Mouse (Mus musculus): Measurements from ENCODE around the gene Muc20. TPM values are rescaled to one million over a fixed set of nuclear protein-coding genes. Genes with fewer than 3 reads are reported as not detected.

Muc20 gene
- polyA plus RNA-seq, 1 experiment from 2014 or later, result not detected

GRCm38 (mm10) chr16:32805151-32805550 is 7.9 kb upstream of the Muc20 start:
- WGBS, result 86% methylated on average over 7 of the region's 7 CpGs
- Histone ChIP-seq H3K9me3 (ENCODE audit: control insufficient read depth, low read length) (no peaks in the 10 kb centered on the region), H3K4me3 (ENCODE audit: low read length) (no peak overlapping the region), H3K27me3 (replicated peaks; ENCODE audit: control insufficient read depth, insufficient read depth, low read length) (no peaks in the 10 kb centered on the region), H3K27ac (ENCODE audit: low read depth, low read length) (no peak overlapping the region), H3K9ac (ENCODE audit: low read depth, low read length) (no peak overlapping the region), H3K4me1 (ENCODE audit: control insufficient read depth, insufficient read depth, low read depth, low read length) (peaks cover 5% of the 10 kb centered on the region), H3K36me3 (ENCODE audit: control insufficient read depth, insufficient read depth, low read length) (no peaks in the 10 kb centered on the region), H3K4me2 (ENCODE audit: low read length) (no peak overlapping the region)
- ATAC-seq, result no peak

GRCm38 (mm10) chr16:32803901-32804300 is 6.7 kb upstream of the Muc20 start:
- no peaks in the 10 kb centered on the region for H3K36me3 ChIP-seq (ENCODE audit: control insufficient read depth, insufficient read depth, low read length)
- H3K9me3 ChIP-seq (ENCODE audit: control insufficient read depth, low read length), result no peaks in the 10 kb centered on the region
- no peak for ATAC-seq
- H3K9ac ChIP-seq (ENCODE audit: low read depth, low read length), result no peak overlapping the region
- WGBS, result 63% methylated on average over 5 of the region's 5 CpGs
- no peak overlapping the region for H3K4me2 ChIP-seq (ENCODE audit: low read length)
- H3K4me1 ChIP-seq (ENCODE audit: control insufficient read depth, insufficient read depth, low read depth, low read length), result peaks cover 5% of the 10 kb centered on the region
- no peak overlapping the region for H3K27ac ChIP-seq (ENCODE audit: low read depth, low read length)
- no peaks in the 10 kb centered on the region for H3K27me3 ChIP-seq (replicated peaks; ENCODE audit: control insufficient read depth, insufficient read depth, low read length)
- no peak overlapping the region for H3K4me3 ChIP-seq (ENCODE audit: low read length)

GRCm38 (mm10) chr16:32803252-32803853 is 6.1 kb upstream of the Muc20 start:
- WGBS, result 42% methylated on average over 6 of the region's 6 CpGs
- Histone ChIP-seq H3K4me3 (ENCODE audit: low read length) (no peak overlapping the region), H3K27me3 (replicated peaks; ENCODE audit: control insufficient read depth, insufficient read depth, low read length) (no peaks in the 10 kb centered on the region), H3K36me3 (ENCODE audit: control insufficient read depth, insufficient read depth, low read length) (no peaks in the 10 kb centered on the region), H3K27ac (ENCODE audit: low read depth, low read length) (0 out of 2 replicates have a peak overlapping the region, but pooled peaks have one; percentile 20), H3K4me1 (ENCODE audit: control insufficient read depth, insufficient read depth, low read depth, low read length) (peaks cover 5% of the 10 kb centered on the region), H3K9me3 (ENCODE audit: control insufficient read depth, low read length) (no peaks in the 10 kb centered on the region), H3K9ac (ENCODE audit: low read depth, low read length) (no peak overlapping the region), H3K4me2 (ENCODE audit: low read length) (no peak overlapping the region)
- peak; percentile 91 for ATAC-seq

- Histone ChIP-seq H3K9me3 (ENCODE audit: control insufficient read depth, low read length) (no peaks in the 10 kb centered on the region), H3K4me2 (ENCODE audit: low read length) (no peak overlapping the region), H3K4me3 (ENCODE audit: low read length) (no peak overlapping the region), H3K36me3 (ENCODE audit: control insufficient read depth, insufficient read depth, low read length) (no peaks in the 10 kb centered on the region), H3K27ac (ENCODE audit: low read depth, low read length) (no peak overlapping the region), H3K4me1 (ENCODE audit: control insufficient read depth, insufficient read depth, low read depth, low read length) (no peaks in the 10 kb centered on the region), H3K9ac (ENCODE audit: low read depth, low read length) (no peak overlapping the region), H3K27me3 (replicated peaks; ENCODE audit: control insufficient read depth, insufficient read depth, low read length) (no peaks in the 10 kb centered on the region)
- WGBS, result 63% methylated on average over 14 of the region's 14 CpGs
- ATAC-seq, result no peak
These were observed 384 bp downstream of the Muc20 start for GRCm38 (mm10) chr16:32796676-32797425.

GRCm38 (mm10) chr16:32795177-32795576 is 2.1 kb downstream of the Muc20 start:
- H3K4me1 ChIP-seq (ENCODE audit: control insufficient read depth, insufficient read depth, low read depth, low read length), result no peaks in the 10 kb centered on the region
- no peak overlapping the region for H3K9ac ChIP-seq (ENCODE audit: low read depth, low read length)
- no peak overlapping the region for H3K27ac ChIP-seq (ENCODE audit: low read depth, low read length)
- no peaks in the 10 kb centered on the region for H3K36me3 ChIP-seq (ENCODE audit: control insufficient read depth, insufficient read depth, low read length)
- no peak overlapping the region for H3K4me2 ChIP-seq (ENCODE audit: low read length)
- WGBS, result 88% methylated on average over 1 of the region's 1 CpGs
- no peaks in the 10 kb centered on the region for H3K27me3 ChIP-seq (replicated peaks; ENCODE audit: control insufficient read depth, insufficient read depth, low read length)
- ATAC-seq, result no peak
- H3K9me3 ChIP-seq (ENCODE audit: control insufficient read depth, low read length), result no peaks in the 10 kb centered on the region
- no peak overlapping the region for H3K4me3 ChIP-seq (ENCODE audit: low read length)

GRCm38 (mm10) chr16:32790056-32790455 is 7.2 kb downstream of the Muc20 start:
- Histone ChIP-seq H3K27ac (ENCODE audit: low read depth, low read length) (no peak overlapping the region), H3K27me3 (replicated peaks; ENCODE audit: control insufficient read depth, insufficient read depth, low read length) (no peaks in the 10 kb centered on the region), H3K36me3 (ENCODE audit: control insufficient read depth, insufficient read depth, low read length) (no peaks in the 10 kb centered on the region), H3K9ac (ENCODE audit: low read depth, low read length) (no peak overlapping the region), H3K4me3 (ENCODE audit: low read length) (no peak overlapping the region), H3K4me2 (ENCODE audit: low read length) (no peak overlapping the region), H3K4me1 (ENCODE audit: control insufficient read depth, insufficient read depth, low read depth, low read length) (no peaks in the 10 kb centered on the region), H3K9me3 (ENCODE audit: control insufficient read depth, low read length) (no peaks in the 10 kb centered on the region)
- no peak for ATAC-seq
- WGBS, result 99% methylated on average over 5 of the region's 5 CpGs

- Histone ChIP-seq H3K4me3 (ENCODE audit: low read length) (no peak overlapping the region), H3K4me1 (ENCODE audit: control insufficient read depth, insufficient read depth, low read depth, low read length) (no peaks in the 10 kb centered on the region), H3K27ac (ENCODE audit: low read depth, low read length) (no peak overlapping the region), H3K36me3 (ENCODE audit: control insufficient read depth, insufficient read depth, low read length) (no peaks in the 10 kb centered on the region), H3K4me2 (ENCODE audit: low read length) (no peak overlapping the region), H3K9me3 (ENCODE audit: control insufficient read depth, low read length) (no peaks in the 10 kb centered on the region), H3K9ac (ENCODE audit: low read depth, low read length) (no peak overlapping the region), H3K27me3 (replicated peaks; ENCODE audit: control insufficient read depth, insufficient read depth, low read length) (no peaks in the 10 kb centered on the region)
- WGBS, result 56% methylated on average over 13 of the region's 13 CpGs
- peak; percentile 86 for ATAC-seq
These were observed 12.4 kb downstream of the Muc20 start for GRCm38 (mm10) chr16:32784840-32785239.

GRCm38 (mm10) chr16:32783324-32784062 is 13.7 kb downstream of the Muc20 start:
- no peak overlapping the region for H3K4me3 ChIP-seq (ENCODE audit: low read length)
- no peaks in the 10 kb centered on the region for H3K4me1 ChIP-seq (ENCODE audit: control insufficient read depth, insufficient read depth, low read depth, low read length)
- 34% methylated on average over 5 of the region's 5 CpGs for WGBS
- no peak for ATAC-seq
- no peaks in the 10 kb centered on the region for H3K9me3 ChIP-seq (ENCODE audit: control insufficient read depth, low read length)
- no peaks in the 10 kb centered on the region for H3K27me3 ChIP-seq (replicated peaks; ENCODE audit: control insufficient read depth, insufficient read depth, low read length)
- H3K36me3 ChIP-seq (ENCODE audit: control insufficient read depth, insufficient read depth, low read length), result no peaks in the 10 kb centered on the region
- H3K27ac ChIP-seq (ENCODE audit: low read depth, low read length), result no peak overlapping the region
- H3K9ac ChIP-seq (ENCODE audit: low read depth, low read length), result no peak overlapping the region
- H3K4me2 ChIP-seq (ENCODE audit: low read length), result no peak overlapping the region

GRCm38 (mm10) chr16:32778956-32779355 is 18.3 kb downstream of the Muc20 start:
- Histone ChIP-seq H3K4me3 (ENCODE audit: low read length) (no peak overlapping the region), H3K27me3 (replicated peaks; ENCODE audit: control insufficient read depth, insufficient read depth, low read length) (no peaks in the 10 kb centered on the region), H3K9me3 (ENCODE audit: control insufficient read depth, low read length) (no peaks in the 10 kb centered on the region), H3K36me3 (ENCODE audit: control insufficient read depth, insufficient read depth, low read length) (no peaks in the 10 kb centered on the region), H3K4me2 (ENCODE audit: low read length) (no peak overlapping the region), H3K27ac (ENCODE audit: low read depth, low read length) (no peak overlapping the region), H3K4me1 (ENCODE audit: control insufficient read depth, insufficient read depth, low read depth, low read length) (no peaks in the 10 kb centered on the region), H3K9ac (ENCODE audit: low read depth, low read length) (no peak overlapping the region)
- no peak for ATAC-seq
- WGBS, result 53% methylated on average over 8 of the region's 8 CpGs

Data from hindbrain, embryonic 16.5 days (tissue).